Mouse (Mus musculus) forebrain, embryonic 15.5 days (tissue): ENCODE measurements around the gene Otud7a. TPM values are rescaled to one million over a fixed set of nuclear protein-coding genes. Genes with fewer than 3 reads are reported as not detected.

ENCODE experiments used
- ATAC-seq: fragments of 200-750 bp; cut with Nextera tagmentation; replicated peaks from 2 replicates; pipeline ENCODE4 v1.8.0; 2017; ENCODE audit warnings: mild to moderate bottlenecking, moderate TSS enrichment, moderate library complexity
- H3K27ac ChIP-seq: fragments of 300-500 bp; sonication (generic); replicated peaks from 2 replicates; pipeline ENCODE4 v1.5.1; 2015; ENCODE audit warnings: mild to moderate bottlenecking, inconsistent platforms
- H3K27me3 ChIP-seq: fragments of 300-500 bp; sonication (generic); 2 replicates; pipeline ENCODE4 v1.6.1; 2015; ENCODE audit warnings: inconsistent platforms
- H3K36me3 ChIP-seq: fragments of 300-500 bp; sonication (generic); 2 replicates; pipeline ENCODE4 v1.6.1; 2015; ENCODE audit warnings: mild to moderate bottlenecking, inconsistent platforms
- H3K4me1 ChIP-seq: fragments of 300-500 bp; sonication (generic); 2 replicates; pipeline ENCODE4 v1.6.1; 2015; ENCODE audit warnings: inconsistent platforms
- H3K4me2 ChIP-seq: fragments of 300-500 bp; sonication (generic); replicated peaks from 2 replicates; pipeline ENCODE4 v1.6.1; 2015; ENCODE audit warnings: mild to moderate bottlenecking, inconsistent platforms
- H3K4me3 ChIP-seq: fragments of 300-500 bp; sonication (generic); 2 replicates; pipeline ENCODE4 v1.5.1; 2015; ENCODE audit warnings: mild to moderate bottlenecking, inconsistent platforms
- H3K9ac ChIP-seq: fragments of 300-500 bp; sonication (generic); replicated peaks from 2 replicates; pipeline ENCODE4 v1.6.1; 2015; ENCODE audit warnings: mild to moderate bottlenecking, inconsistent platforms
- H3K9me3 ChIP-seq: fragments of 300-500 bp; sonication (generic); 2 replicates; pipeline ENCODE4 v1.6.1; 2016; ENCODE audit warnings: inconsistent platforms
- WGBS: fragments of 180-500 bp; shearing (Covaris S2); methylation state at CpG from one replicate; pipeline ENCODE4 v1.1.7; 2015; ENCODE audit warnings: mixed read lengths; 5-methylcytosine and 5-hydroxymethylcytosine counted together
- polyA plus RNA-seq: library from polyadenylated mRNA; unstranded; fragments of >200 nt; fragmentation: Nextera tagmentation; extraction: Ambion mirVana; gene quantifications from 2 replicates; pipeline ENCODE4 v1.2.1, GENCODE M21; 2015

Gene Otud7a
- polyA plus RNA-seq, 1 experiment from 2014 or later, result 2.4 TPM

DNA sequence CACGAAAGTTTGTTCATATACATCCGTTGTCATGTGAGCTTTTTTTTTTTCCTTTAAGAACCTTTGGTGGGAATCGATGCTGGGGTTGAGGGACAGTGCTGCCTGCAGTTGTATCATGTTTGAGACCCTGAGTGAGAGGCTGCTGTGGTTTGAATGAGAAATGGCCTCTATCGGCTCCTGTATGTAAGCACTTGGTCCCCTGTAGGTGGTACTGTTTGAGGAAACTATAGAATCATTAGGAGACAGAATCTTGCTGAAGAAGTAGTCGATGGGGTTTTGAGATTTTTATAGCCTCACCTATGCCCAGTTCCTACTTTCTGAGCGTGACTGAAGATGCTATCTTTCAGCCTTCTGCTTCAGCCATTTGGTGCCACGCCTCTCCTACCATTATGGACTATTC, 354.8 kb downstream of the Otud7a start:
- Histone ChIP-seq H3K9ac (no peak overlapping the region), H3K9me3 (no peaks in the 10 kb centered on the region), H3K27ac (no peak overlapping the region), H3K4me3 (no peak overlapping the region), H3K4me2 (no peak overlapping the region), H3K27me3 (no peaks in the 10 kb centered on the region), H3K36me3 (no peaks in the 10 kb centered on the region), H3K4me1 (peaks cover 9% of the 10 kb centered on the region)
- no peak for ATAC-seq
- WGBS, result 90% methylated on average over 7 of the region's 7 CpGs

DNA sequence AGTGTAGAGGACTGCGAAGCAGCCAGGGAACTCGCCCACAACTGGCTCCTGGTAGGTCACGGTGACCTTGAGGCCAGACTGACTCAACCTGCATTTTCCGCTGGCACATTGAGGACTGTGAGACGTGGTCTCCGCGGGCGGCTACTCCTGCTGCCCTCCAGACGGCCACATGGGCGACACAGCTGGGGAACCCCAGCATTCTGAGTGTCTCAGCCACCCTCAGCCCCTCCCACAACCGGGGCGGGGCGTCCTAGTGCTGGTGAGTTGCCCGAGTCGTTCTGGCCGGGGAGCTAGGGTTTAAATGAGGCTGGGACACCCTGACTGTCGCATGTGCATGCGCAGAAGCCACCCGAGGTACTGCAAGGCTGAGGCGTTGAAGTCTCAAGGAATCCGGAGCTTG, 358.2 kb downstream of the Otud7a start:
- H3K4me3 ChIP-seq, result no peak overlapping the region
- H3K4me2 ChIP-seq, result no peak overlapping the region
- ATAC-seq, result no peak
- H3K9ac ChIP-seq, result no peak overlapping the region
- 90% methylated on average over 21 of the region's 21 CpGs for WGBS
- no peaks in the 10 kb centered on the region for H3K9me3 ChIP-seq
- no peaks in the 10 kb centered on the region for H3K36me3 ChIP-seq
- H3K27me3 ChIP-seq, result no peaks in the 10 kb centered on the region
- no peak overlapping the region for H3K27ac ChIP-seq
- no peaks in the 10 kb centered on the region for H3K4me1 ChIP-seq

Other genes with a start within 250 kb of the Otud7a start
- 11.8 and 13.4 TPM in 2 replicates for gene Chrna7, start 232.2 kb upstream of the Otud7a start, polyA plus RNA-seq